Mouse (Mus musculus) heart, embryonic 11.5 days (tissue): ENCODE data around the gene Zfp40. TPM values are rescaled to one million over a fixed set of nuclear protein-coding genes. Genes with fewer than 3 reads are reported as not detected.
"Not testable (repeated sequence)": the region's sequence is repeated elsewhere in the genome, so short reads cannot be mapped to it uniquely, and the experiment has no call there.

Experiments used
- ATAC-seq: fragments of 200-750 bp; cut with Nextera tagmentation; replicated peaks from 2 replicates; pipeline ENCODE4 v1.8.0; 2017; ENCODE audit warnings: moderate library complexity; ENCODE audit not compliant: insufficient number of reproducible peaks, low FRiP score, low TSS enrichment
- H3K27ac ChIP-seq: fragments of 300-500 bp; sonication (generic); 2 replicates; pipeline ENCODE4 v1.5.1; 2014; ENCODE audit warnings: mild to moderate bottlenecking, low read depth, low read length
- H3K27me3 ChIP-seq: fragments of 300-500 bp; sonication (generic); 2 replicates; pipeline ENCODE4 v1.6.1; 2014; ENCODE audit warnings: mild to moderate bottlenecking, low read length, mixed read lengths; ENCODE audit not compliant: control insufficient read depth, insufficient read depth
- H3K36me3 ChIP-seq: fragments of 300-500 bp; sonication (generic); 2 replicates; pipeline ENCODE4 v1.6.1; 2014; ENCODE audit warnings: mild to moderate bottlenecking, low read length, moderate library complexity, mixed read lengths; ENCODE audit not compliant: control insufficient read depth, insufficient read depth
- H3K4me1 ChIP-seq: fragments of 300-500 bp; sonication (generic); 2 replicates; pipeline ENCODE4 v1.6.1; 2014; ENCODE audit warnings: low read length; ENCODE audit not compliant: control insufficient read depth, insufficient read depth
- H3K4me2 ChIP-seq: fragments of 300-500 bp; sonication (generic); 2 replicates; pipeline ENCODE4 v1.6.1; 2014; ENCODE audit warnings: mild to moderate bottlenecking, moderate library complexity
- H3K4me3 ChIP-seq: fragments of 300-500 bp; sonication (generic); 2 replicates; pipeline ENCODE4 v1.5.1; 2014; ENCODE audit warnings: low read depth, low read length
- H3K9ac ChIP-seq: fragments of 300-500 bp; sonication (generic); 2 replicates; pipeline ENCODE4 v1.6.1; 2014; ENCODE audit warnings: mild to moderate bottlenecking, low read depth, low read length, moderate library complexity
- H3K9me3 ChIP-seq: fragments of 300-500 bp; sonication (generic); replicated peaks from 2 replicates; pipeline ENCODE4 v1.6.1; 2016; ENCODE audit warnings: low read length; ENCODE audit not compliant: control insufficient read depth
- WGBS: fragments of 180-500 bp; shearing (Covaris S2); extraction: QIAGEN DNeasy Blood & Tissue Kit; methylation state at CpG from one replicate; pipeline ENCODE4 v1.1.7; 2014; ENCODE audit not compliant: insufficient replicate concordance; 5-methylcytosine and 5-hydroxymethylcytosine counted together
- polyA plus RNA-seq: library from polyadenylated mRNA; unstranded; fragments of >200 nt; fragmentation: Nextera tagmentation; extraction: Ambion mirVana; gene quantifications from 2 replicates; pipeline ENCODE4 v1.2.1, GENCODE M21; 2014

Gene Zfp40
- polyA plus RNA-seq, result 8.4 and 10.9 TPM in 2 replicates

- ATAC-seq, result peak; percentile 100
Observed at GRCm38 (mm10) chr17:23192453-23193379, at the start of gene Zfp40. Zfp40 (minus strand) TSS chr17:23193252.

GRCm38 (mm10) chr17:23218320-23218719 is 25.3 kb upstream of the Zfp40 start:
- no peak for ATAC-seq
- no peak overlapping the region for H3K9ac ChIP-seq
- H3K4me1 ChIP-seq, result no peaks in the 10 kb centered on the region
- no peak overlapping the region for H3K27ac ChIP-seq
- H3K36me3 ChIP-seq, result no peaks in the 10 kb centered on the region
- no peak overlapping the region for H3K4me2 ChIP-seq
- H3K4me3 ChIP-seq, result no peak overlapping the region
- no peaks in the 10 kb centered on the region for H3K27me3 ChIP-seq
- no peaks in the 10 kb centered on the region for H3K9me3 ChIP-seq
- 81% methylated on average over 2 of the region's 2 CpGs for WGBS

More at GRCm38 (mm10) chr17:23192453-23193379, at the start of gene Zfp40:
- Histone ChIP-seq H3K9ac (peak within 1 kb of the TSS; percentile 82), H3K36me3 (no peaks in the 10 kb centered on the region; the same call in 1 of the 2 replicates), H3K27ac (peak within 1 kb of the TSS; percentile 76), H3K27me3 (no peaks in the 10 kb centered on the region), H3K4me1 (no peaks in the 10 kb centered on the region), H3K9me3 (no peaks in the 10 kb centered on the region), H3K4me2 (peak within 1 kb of the TSS; percentile 74), H3K4me3 (peak within 1 kb of the TSS; percentile 75)
- 5% methylated on average over 27 of the region's 27 CpGs for WGBS

GRCm38 (mm10) chr17:23199856-23200255 is 6.8 kb upstream of the Zfp40 start:
- not testable (repeated sequence) for H3K4me3 ChIP-seq, H3K27me3 ChIP-seq, H3K4me2 ChIP-seq, H3K27ac ChIP-seq, H3K9ac ChIP-seq, H3K36me3 ChIP-seq, ATAC-seq, H3K4me1 ChIP-seq, H3K9me3 ChIP-seq
- WGBS, result 0% methylated on average over 1 of the region's 1 CpGs

- peak; percentile 91 for ATAC-seq
- no peaks in the 10 kb centered on the region for H3K9me3 ChIP-seq
- H3K4me1 ChIP-seq, result no peaks in the 10 kb centered on the region
- H3K27me3 ChIP-seq, result no peaks in the 10 kb centered on the region
- peak overlapping the region; percentile 72 for H3K9ac ChIP-seq
- no peaks in the 10 kb centered on the region; the same call in 1 of the 2 replicates for H3K36me3 ChIP-seq
- H3K4me3 ChIP-seq, result peak overlapping the region; percentile 75
- WGBS, result 0% methylated on average over 11 of the region's 11 CpGs
- H3K4me2 ChIP-seq, result peak overlapping the region; percentile 74
- H3K27ac ChIP-seq, result peak overlapping the region; percentile 50; the same call in 1 of the 2 replicates
Observed at GRCm38 (mm10) chr17:23193441-23193840, 389 bp upstream of the Zfp40 start.

GRCm38 (mm10) chr17:23187680-23188079 is 5.4 kb downstream of the Zfp40 start:
- no peak for ATAC-seq
- Histone ChIP-seq H3K36me3 (peaks cover 9% of the 10 kb centered on the region), H3K9me3 (no peaks in the 10 kb centered on the region), H3K27ac (no peak overlapping the region), H3K27me3 (no peaks in the 10 kb centered on the region), H3K4me1 (no peaks in the 10 kb centered on the region), H3K4me2 (no peak overlapping the region), H3K9ac (no peak overlapping the region), H3K4me3 (no peak overlapping the region)
- WGBS, result 74% methylated on average over 2 of the region's 2 CpGs

Other genes with a start within 250 kb of the Zfp40 start
- gene Vmn2r-ps130, start 132.1 kb downstream of the Zfp40 start, polyA plus RNA-seq, result not detected in 2 replicates
- not detected in 2 replicates for gene Vmn2r114, start 119.3 kb upstream of the Zfp40 start, polyA plus RNA-seq
- gene Vmn2r115, start 150.5 kb upstream of the Zfp40 start, polyA plus RNA-seq, result not detected in 2 replicates
- not detected in 2 replicates for gene Vmn2r116, start 191.4 kb upstream of the Zfp40 start, polyA plus RNA-seq